Mouse (Mus musculus) midbrain, embryonic 11.5 days (tissue): ENCODE results near the gene Sgip1. TPM values are rescaled to one million over a fixed set of nuclear protein-coding genes. Genes with fewer than 3 reads are reported as not detected.

ENCODE experiments used
- ATAC-seq: fragments of 200-750 bp; cut with Nextera tagmentation; 2 replicates; pipeline ENCODE4 v1.8.0; 2017; ENCODE audit warnings: moderate TSS enrichment, moderate library complexity; ENCODE audit not compliant: low FRiP score
- DNase-seq: peaks from one replicate; pipeline ENCODE4 v3.0.0; 2015; ENCODE audit warnings: low spot score; ENCODE audit errors: missing footprints
- H3K27ac ChIP-seq: fragments of 300-500 bp; sonication (generic); 2 replicates; pipeline ENCODE4 v1.5.1; 2014; ENCODE audit warnings: low read depth, low read length
- H3K27me3 ChIP-seq: fragments of 300-500 bp; sonication (generic); 2 replicates; pipeline ENCODE4 v1.6.1; 2014; ENCODE audit warnings: mild to moderate bottlenecking, low read length, moderate library complexity, mixed read lengths; ENCODE audit not compliant: control insufficient read depth, insufficient read depth
- H3K36me3 ChIP-seq: fragments of 300-500 bp; sonication (generic); 2 replicates; pipeline ENCODE4 v1.6.1; 2014; ENCODE audit warnings: mild to moderate bottlenecking, low read length, moderate library complexity, mixed read lengths; ENCODE audit not compliant: control insufficient read depth, insufficient read depth
- H3K4me1 ChIP-seq: fragments of 300-500 bp; sonication (generic); 2 replicates; pipeline ENCODE4 v1.6.1; 2014; ENCODE audit warnings: low read length; ENCODE audit not compliant: control insufficient read depth, insufficient read depth
- H3K4me2 ChIP-seq: fragments of 300-500 bp; sonication (generic); 2 replicates; pipeline ENCODE4 v1.6.1; 2014; ENCODE audit warnings: mild to moderate bottlenecking, moderate library complexity
- H3K4me3 ChIP-seq: fragments of 300-500 bp; sonication (generic); 2 replicates; pipeline ENCODE4 v1.5.1; 2014; ENCODE audit warnings: low read depth, low read length
- H3K9ac ChIP-seq: fragments of 300-500 bp; sonication (generic); 2 replicates; pipeline ENCODE4 v1.6.1; 2014; ENCODE audit warnings: low read length
- H3K9me3 ChIP-seq: fragments of 300-500 bp; sonication (generic); 2 replicates; pipeline ENCODE4 v1.6.1; 2016; ENCODE audit warnings: low read length; ENCODE audit not compliant: control insufficient read depth
- WGBS: fragments of 180-500 bp; shearing (Covaris S2); extraction: QIAGEN DNeasy Blood & Tissue Kit; methylation state at CpG from one replicate; pipeline ENCODE4 v1.1.7; 2014; 5-methylcytosine and 5-hydroxymethylcytosine counted together
- polyA plus RNA-seq: library from polyadenylated mRNA; unstranded; fragments of >200 nt; fragmentation: Nextera tagmentation; extraction: Ambion mirVana; gene quantifications from 2 replicates; pipeline ENCODE4 v1.2.1, GENCODE M21; 2014

Gene Sgip1
- polyA plus RNA-seq, 1 experiment from 2014 or later, result 14.4 TPM

DNA sequence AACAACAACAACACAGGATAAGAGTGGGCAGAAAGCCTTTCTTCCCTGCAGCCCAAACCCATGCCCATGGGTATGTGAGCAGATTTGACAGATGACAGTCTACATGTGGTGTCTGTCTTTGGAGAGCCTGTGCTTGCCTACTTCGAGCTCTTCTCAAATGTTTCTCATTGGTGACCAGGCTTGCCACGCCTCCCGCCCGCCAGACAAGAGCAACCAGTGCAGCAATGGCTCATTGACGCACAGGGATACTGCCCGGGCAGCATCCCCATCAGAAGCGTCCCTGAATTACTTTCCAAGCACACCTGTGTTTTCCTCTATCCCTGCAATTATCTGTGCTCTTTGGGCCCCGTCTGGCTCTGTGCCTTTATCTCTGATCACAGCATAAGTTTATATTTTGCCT, 72.2 kb downstream of the Sgip1 start:
- H3K27ac ChIP-seq, result no peak overlapping the region
- H3K27me3 ChIP-seq, result no peaks in the 10 kb centered on the region
- ATAC-seq (no peak), DNase-seq (no peak)
- H3K4me3 ChIP-seq, result no peak overlapping the region
- H3K9ac ChIP-seq, result no peak overlapping the region
- H3K4me1 ChIP-seq, result peaks cover 2% of the 10 kb centered on the region; the same call in 1 of the 2 replicates
- H3K9me3 ChIP-seq, result no peaks in the 10 kb centered on the region
- 87% methylated on average over 8 of the region's 8 CpGs for WGBS
- no peaks in the 10 kb centered on the region for H3K36me3 ChIP-seq
- no peak overlapping the region for H3K4me2 ChIP-seq

DNA sequence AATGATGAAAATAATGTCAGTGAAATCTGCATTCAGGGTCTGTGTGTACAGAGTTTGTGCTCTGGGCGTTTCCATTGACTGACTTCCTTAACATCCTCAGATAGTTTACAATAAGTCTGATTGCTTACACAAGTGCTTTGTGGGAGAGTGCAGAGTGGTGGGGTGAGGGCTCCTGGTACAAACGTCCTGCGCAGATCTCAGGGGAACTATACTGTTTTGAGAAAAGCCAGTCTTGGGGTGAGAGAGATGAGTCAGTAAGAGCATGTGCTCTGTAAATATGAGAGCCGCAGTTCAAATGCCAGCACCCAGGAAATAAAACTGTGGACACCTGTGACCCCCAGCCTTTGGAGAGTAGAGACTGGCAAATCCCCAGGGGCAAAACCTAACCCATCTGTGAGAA, 80.7 kb downstream of the Sgip1 start:
- Histone ChIP-seq H3K4me1 (no peaks in the 10 kb centered on the region), H3K9me3 (no peaks in the 10 kb centered on the region), H3K9ac (no peak overlapping the region), H3K27me3 (no peaks in the 10 kb centered on the region), H3K36me3 (no peaks in the 10 kb centered on the region), H3K4me3 (no peak overlapping the region), H3K4me2 (no peak overlapping the region), H3K27ac (no peak overlapping the region)
- no peak for ATAC-seq
- WGBS, result 69% methylated on average over 4 of the region's 4 CpGs
- no peak for DNase-seq

- Histone ChIP-seq H3K4me3 (no peak overlapping the region), H3K27me3 (no peaks in the 10 kb centered on the region), H3K36me3 (no peaks in the 10 kb centered on the region), H3K9ac (no peak overlapping the region), H3K4me1 (no peaks in the 10 kb centered on the region), H3K4me2 (no peak overlapping the region), H3K9me3 (no peaks in the 10 kb centered on the region), H3K27ac (no peak overlapping the region)
- 74% methylated on average over 2 of the region's 2 CpGs for WGBS
- DNase-seq, result no peak
- no peak for ATAC-seq
Observed at GRCm38 (mm10) chr4:102824494-102824893, 83.4 kb downstream of the Sgip1 start.

GRCm38 (mm10) chr4:102826159-102826558, 85.1 kb downstream of the Sgip1 start:
- 64% methylated on average over 2 of the region's 2 CpGs for WGBS
- no peaks in the 10 kb centered on the region for H3K4me1 ChIP-seq
- DNase-seq, result no peak
- no peaks in the 10 kb centered on the region for H3K27me3 ChIP-seq
- H3K4me3 ChIP-seq, result no peak overlapping the region
- H3K27ac ChIP-seq, result no peak overlapping the region
- H3K9ac ChIP-seq, result no peak overlapping the region
- no peaks in the 10 kb centered on the region for H3K36me3 ChIP-seq
- no peak for ATAC-seq
- no peak overlapping the region for H3K4me2 ChIP-seq
- H3K9me3 ChIP-seq, result no peaks in the 10 kb centered on the region

- Histone ChIP-seq H3K9me3 (no peaks in the 10 kb centered on the region), H3K27me3 (no peaks in the 10 kb centered on the region), H3K27ac (no peak overlapping the region), H3K9ac (no peak overlapping the region), H3K36me3 (no peaks in the 10 kb centered on the region), H3K4me1 (no peaks in the 10 kb centered on the region), H3K4me3 (no peak overlapping the region), H3K4me2 (no peak overlapping the region)
- 82% methylated on average over 2 of the region's 2 CpGs for WGBS
- no peak for ATAC-seq
- DNase-seq, result no peak
Observed at GRCm38 (mm10) chr4:102828518-102828917, 87.4 kb downstream of the Sgip1 start.

GRCm38 (mm10) chr4:102833191-102833590, 92.1 kb downstream of the Sgip1 start:
- no peak overlapping the region for H3K4me3 ChIP-seq
- H3K27me3 ChIP-seq, result no peaks in the 10 kb centered on the region
- no peak for DNase-seq
- no peak overlapping the region for H3K27ac ChIP-seq
- 89% methylated on average over 1 of the region's 1 CpGs for WGBS
- H3K9me3 ChIP-seq, result no peaks in the 10 kb centered on the region
- no peaks in the 10 kb centered on the region for H3K36me3 ChIP-seq
- no peaks in the 10 kb centered on the region for H3K4me1 ChIP-seq
- no peak overlapping the region for H3K9ac ChIP-seq
- no peak for ATAC-seq
- no peak overlapping the region for H3K4me2 ChIP-seq

DNA sequence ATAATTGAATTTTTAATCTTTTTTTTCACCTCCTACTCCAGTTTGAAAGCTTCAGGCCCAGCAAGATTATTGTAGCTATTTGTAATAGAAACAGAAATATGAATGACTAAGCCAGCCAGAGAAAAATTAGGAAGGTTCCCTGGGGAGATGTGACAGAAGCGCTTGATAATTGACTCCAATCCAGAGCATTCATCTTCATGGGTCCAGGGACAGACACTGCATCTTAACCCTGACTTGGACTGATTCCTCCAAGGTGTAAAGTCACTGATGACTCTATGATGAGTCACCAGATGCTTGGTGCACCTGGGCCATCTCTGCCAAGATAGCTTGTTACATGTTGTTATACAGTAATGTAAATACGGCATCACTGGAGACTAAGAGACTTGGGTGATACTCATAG, 92.6 kb downstream of the Sgip1 start:
- Histone ChIP-seq H3K27ac (no peak overlapping the region), H3K36me3 (no peaks in the 10 kb centered on the region), H3K27me3 (no peaks in the 10 kb centered on the region), H3K4me2 (no peak overlapping the region), H3K4me3 (no peak overlapping the region), H3K9ac (no peak overlapping the region), H3K9me3 (no peaks in the 10 kb centered on the region), H3K4me1 (no peaks in the 10 kb centered on the region)
- no peak for DNase-seq
- 89% methylated on average over 2 of the region's 2 CpGs for WGBS
- no peak for ATAC-seq

DNA sequence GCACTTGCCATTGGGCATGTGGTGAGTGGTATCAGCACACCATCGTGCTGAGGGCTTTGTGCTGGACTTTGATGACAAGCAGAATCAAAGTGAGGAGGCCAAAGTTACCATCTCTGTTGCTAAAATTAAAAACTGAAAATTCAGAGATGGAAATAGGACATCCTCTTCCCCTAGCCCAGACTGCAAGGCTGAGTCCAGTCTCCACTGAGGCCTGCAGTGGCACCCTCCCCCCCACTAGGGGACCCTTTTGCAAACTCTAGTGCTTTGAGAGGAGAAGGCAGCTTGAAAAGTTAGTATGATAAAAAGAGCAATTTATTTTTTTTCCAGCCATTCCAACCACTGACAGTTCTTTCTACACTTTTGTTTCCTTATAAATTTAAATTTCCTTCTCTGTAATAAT, 93.6 kb downstream of the Sgip1 start:
- 76% methylated on average over 1 of the region's 1 CpGs for WGBS
- Histone ChIP-seq H3K9me3 (no peaks in the 10 kb centered on the region), H3K27ac (no peak overlapping the region), H3K27me3 (no peaks in the 10 kb centered on the region), H3K4me3 (no peak overlapping the region), H3K4me1 (no peaks in the 10 kb centered on the region), H3K36me3 (no peaks in the 10 kb centered on the region), H3K4me2 (no peak overlapping the region), H3K9ac (no peak overlapping the region)
- no peak for DNase-seq
- no peak for ATAC-seq

GRCm38 (mm10) chr4:102840062-102840798, 99.1 kb downstream of the Sgip1 start:
- no peak overlapping the region for H3K4me3 ChIP-seq
- no peak for ATAC-seq
- no peak for DNase-seq
- H3K9me3 ChIP-seq, result no peaks in the 10 kb centered on the region
- no peaks in the 10 kb centered on the region for H3K36me3 ChIP-seq
- H3K27me3 ChIP-seq, result no peaks in the 10 kb centered on the region
- no peak overlapping the region for H3K27ac ChIP-seq
- no peak overlapping the region for H3K9ac ChIP-seq
- 83% methylated on average over 7 of the region's 7 CpGs for WGBS
- no peak overlapping the region for H3K4me2 ChIP-seq
- H3K4me1 ChIP-seq, result no peaks in the 10 kb centered on the region
